Mouse (Mus musculus): ENCODE results near the gene Ecel1.

Ecel1 gene

GRCm38 (mm10) chr1:87170458-87170857 is 14.1 kb upstream of the Ecel1 start:
- no peak for DNase-seq (ENCODE audit: low spot score in 2 of 2)

GRCm38 (mm10) chr1:87164796-87165184 is 8.5 kb upstream of the Ecel1 start:
- no peak for DNase-seq (ENCODE audit: low spot score in 2 of 2)

GRCm38 (mm10) chr1:87164164-87164795 is 8.0 kb upstream of the Ecel1 start:
- DNase-seq (ENCODE audit: low spot score in 2 of 2) = no peak

- no peak for DNase-seq (ENCODE audit: low spot score in 2 of 2)
Observed at GRCm38 (mm10) chr1:87159396-87159795, 3.1 kb upstream of the Ecel1 start.

- DNase-seq (ENCODE audit: low spot score in 2 of 2) = peak in 1 of 2 experiments; percentile 40
Observed at GRCm38 (mm10) chr1:87155531-87156198, 656 bp downstream of the Ecel1 start.

- no peak for DNase-seq (ENCODE audit: low spot score in 2 of 2)
Observed at GRCm38 (mm10) chr1:87154501-87155120, 1.7 kb downstream of the Ecel1 start.

- DNase-seq (ENCODE audit: low spot score in 2 of 2) = no peak
Observed at GRCm38 (mm10) chr1:87153776-87154500, 2.4 kb downstream of the Ecel1 start.

- no peak for DNase-seq (ENCODE audit: low spot score in 2 of 2)
Observed at GRCm38 (mm10) chr1:87151286-87151685, 5.0 kb downstream of the Ecel1 start.

- DNase-seq (ENCODE audit: low spot score in 2 of 2) = no peak
Observed at GRCm38 (mm10) chr1:87149422-87149821, 6.9 kb downstream of the Ecel1 start.

GRCm38 (mm10) chr1:87143141-87143540 is 13.2 kb downstream of the Ecel1 start:
- DNase-seq (ENCODE audit: low spot score in 2 of 2) = no peak

- DNase-seq (ENCODE audit: low spot score in 2 of 2) = no peak
Observed at GRCm38 (mm10) chr1:87142456-87142855, 13.9 kb downstream of the Ecel1 start.

GRCm38 (mm10) chr1:87141550-87141949 is 14.8 kb downstream of the Ecel1 start:
- DNase-seq (ENCODE audit: low spot score in 2 of 2) = no peak

GRCm38 (mm10) chr1:87131803-87132202 is 24.5 kb downstream of the Ecel1 start:
- no peak for DNase-seq (ENCODE audit: low spot score in 2 of 2)

- peak; percentile 61 for DNase-seq (ENCODE audit: low spot score in 2 of 2)
Observed at GRCm38 (mm10) chr1:87127206-87128030, 28.9 kb downstream of the Ecel1 start.

- no peak for DNase-seq (ENCODE audit: low spot score in 2 of 2)
Observed at GRCm38 (mm10) chr1:87124673-87125072, 31.6 kb downstream of the Ecel1 start, which contains the start of gene Akp3. Gene Akp3 (plus strand): TSS chr1:87124973.

- no peak for DNase-seq (ENCODE audit: low spot score in 2 of 2)
Observed at GRCm38 (mm10) chr1:87114784-87115183, 41.5 kb downstream of the Ecel1 start.

- DNase-seq (ENCODE audit: low spot score in 2 of 2) = no peak
Observed at GRCm38 (mm10) chr1:87111719-87112354, 44.5 kb downstream of the Ecel1 start.

GRCm38 (mm10) chr1:87108564-87108963 is 47.8 kb downstream of the Ecel1 start:
- DNase-seq (ENCODE audit: low spot score in 2 of 2) = no peak

GRCm38 (mm10) chr1:87106536-87106935 is 49.8 kb downstream of the Ecel1 start:
- DNase-seq (ENCODE audit: low spot score in 2 of 2) = no peak

GRCm38 (mm10) chr1:87103936-87104335 is 52.4 kb downstream of the Ecel1 start:
- DNase-seq (ENCODE audit: low spot score in 2 of 2) = no peak

GRCm38 (mm10) chr1:87102114-87102513 is 54.2 kb downstream of the Ecel1 start:
- no peak for DNase-seq (ENCODE audit: low spot score in 2 of 2)
